In the genomic region with DNA sequence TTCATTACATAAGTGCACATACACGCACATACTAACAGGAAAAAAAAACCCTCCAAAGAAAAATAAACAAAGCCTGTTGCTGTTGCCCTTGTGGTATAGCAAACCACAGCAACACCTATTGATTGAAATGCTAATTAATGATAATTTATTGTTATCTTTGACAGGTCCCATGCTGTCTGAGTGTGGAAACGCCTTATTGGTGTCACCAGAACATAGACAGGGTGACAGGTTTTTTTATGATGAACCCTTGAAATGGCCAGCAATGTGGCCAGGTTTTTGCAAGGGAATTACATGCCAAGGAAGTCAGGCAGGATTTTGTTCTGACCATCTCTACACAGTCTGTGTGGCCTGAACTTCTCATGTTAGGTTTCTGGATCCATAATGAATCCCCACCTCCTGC, we compare ENCODE assay signal across 27 mouse cellular contexts. TPM values are rescaled to one million over a fixed set of nuclear protein-coding genes. Genes with fewer than 3 reads are reported as not detected.
DNase-seq lines count a peak whose midpoint lies in the region; ATAC-seq and TF ChIP-seq lines count a peak whose summit lies in the region.
"Had no signal": no experiment of that assay in that cellular context is flagged by ENCODE, and none has a peak within 500 bp of the region (broad histone marks: within the 10 kb centered on the region; RNA-seq: fewer than 3 reads in every experiment).

No protein-coding gene starts in this region.

- no peak for DNase-seq in forebrain, embryonic 11.5 days (ENCODE audit: low spot score)
- no peak for DNase-seq in limb, embryonic 14.5 days (ENCODE audit: low spot score)
- DNase-seq in limb, embryonic 10.5 days (ENCODE audit: low spot score) = no peak
- DNase-seq in stomach, postnatal 0 days (ENCODE audit: low spot score) = no peak
- DNase-seq: adrenal gland, postnatal 14 days; cerebellum, adult 11 months; cerebellum, adult 9-10 months; cerebellum, postnatal 36 days; heart, adult 2 months; heart, postnatal 14 days; kidney, adult 9 months; kidney, postnatal 10 days; layer of hippocampus, postnatal 36 days; right cerebral cortex, postnatal 4 days; thymus, adult 18-20 months; thymus, postnatal 36 days had no signal

- H3K36me3 ChIP-seq in forebrain, embryonic 16.5 days (ENCODE audit: control insufficient read depth, insufficient read depth) = no peaks in the 10 kb centered on the region
- H3K36me3 ChIP-seq in forebrain, embryonic 11.5 days (ENCODE audit: control insufficient read depth, insufficient read depth, low read length) = no peaks in the 10 kb centered on the region
- H3K36me3 ChIP-seq in limb, embryonic 14.5 days (ENCODE audit: control insufficient read depth, insufficient read depth, low read length) = no peaks in the 10 kb centered on the region
- no peaks in the 10 kb centered on the region for H3K36me3 ChIP-seq in limb, embryonic 10.5 days
- H3K36me3 ChIP-seq in stomach, embryonic 14.5 days (ENCODE audit: control insufficient read depth, insufficient read depth, low read length) = no peaks in the 10 kb centered on the region; the same call in none of the 2 replicates
- no peaks in the 10 kb centered on the region for H3K36me3 ChIP-seq in stomach, postnatal 0 days (ENCODE audit: control insufficient read depth, insufficient read depth, low read length)
- H3K36me3 ChIP-seq: hindbrain, embryonic 10.5 days; hindbrain, embryonic 15.5 days; limb, embryonic 12.5 days; midbrain, embryonic 12.5 days; neural tube, embryonic 13.5 days had no signal

- TF ChIP-seq CTCF in stomach, postnatal 0 days (IDR thresholded peaks at IDR 0.05; ENCODE audit: low read depth) = no peak

- no peak overlapping the region for H3K4me2 ChIP-seq in forebrain, embryonic 16.5 days (ENCODE audit: low read length)
- no peak overlapping the region for H3K4me2 ChIP-seq in forebrain, embryonic 11.5 days (ENCODE audit: low read depth, low read length, severe bottlenecking)
- H3K4me2 ChIP-seq in limb, embryonic 14.5 days (replicated peaks; ENCODE audit: low read depth, low read length, severe bottlenecking) = no peak overlapping the region
- H3K4me2 ChIP-seq in stomach, embryonic 14.5 days (replicated peaks; ENCODE audit: low read depth, low read length) = no peak overlapping the region
- H3K4me2 ChIP-seq in stomach, postnatal 0 days (replicated peaks; ENCODE audit: low read depth) = no peak overlapping the region
- H3K4me2 ChIP-seq: hindbrain, embryonic 15.5 days; limb, embryonic 12.5 days; liver, embryonic 11.5 days; midbrain, embryonic 12.5 days; neural tube, embryonic 13.5 days had no signal

- peak; percentile 26 for ATAC-seq in forebrain, embryonic 16.5 days
- no peak for ATAC-seq in forebrain, embryonic 11.5 days (replicated peaks; ENCODE audit: low FRiP score)
- no peak for ATAC-seq in limb, embryonic 14.5 days (ENCODE audit: low FRiP score, low read depth)
- no peak for ATAC-seq in stomach, embryonic 14.5 days (ENCODE audit: insufficient number of reproducible peaks, insufficient read depth, low FRiP score, low read depth)
- ATAC-seq in stomach, postnatal 0 days (ENCODE audit: low FRiP score, low TSS enrichment) = no peak
- no peak for ATAC-seq in frontal cortex, adult (ENCODE audit: low TSS enrichment)
- ATAC-seq: CD4-positive, CD25-positive, alpha-beta regulatory T cell, adult 4 months; inflammation-experienced regulatory T-cells, adult 6 months had no signal

- no peaks in the 10 kb centered on the region for H3K9me3 ChIP-seq in forebrain, embryonic 16.5 days (ENCODE audit: control insufficient read depth, low read length)
- H3K9me3 ChIP-seq in forebrain, embryonic 11.5 days (ENCODE audit: control insufficient read depth, low read length) = no peaks in the 10 kb centered on the region
- H3K9me3 ChIP-seq in limb, embryonic 14.5 days (ENCODE audit: control insufficient read depth, low read length) = no peaks in the 10 kb centered on the region
- H3K9me3 ChIP-seq in limb, embryonic 10.5 days (replicated peaks) = no peaks in the 10 kb centered on the region
- H3K9me3 ChIP-seq in stomach, embryonic 14.5 days (ENCODE audit: control insufficient read depth, low read depth, low read length) = no peaks in the 10 kb centered on the region
- no peaks in the 10 kb centered on the region for H3K9me3 ChIP-seq in stomach, postnatal 0 days (ENCODE audit: control insufficient read depth, low read length)
- H3K9me3 ChIP-seq: hindbrain, embryonic 10.5 days; hindbrain, embryonic 15.5 days; limb, embryonic 12.5 days; midbrain, embryonic 12.5 days; neural tube, embryonic 13.5 days had no signal

- 22% methylated on average over 2 of the region's 2 CpGs for WGBS in forebrain, embryonic 16.5 days
- 64% methylated on average over 2 of the region's 2 CpGs for WGBS in forebrain, embryonic 11.5 days
- WGBS in limb, embryonic 14.5 days = 43% methylated on average over 2 of the region's 2 CpGs
- WGBS in limb, embryonic 10.5 days = 47% methylated on average over 2 of the region's 2 CpGs
- WGBS in stomach, embryonic 14.5 days = 36% methylated on average over 2 of the region's 2 CpGs
- WGBS in stomach, postnatal 0 days = 39% methylated on average over 2 of the region's 2 CpGs

- TF ChIP-seq POLR2A in limb, embryonic 14.5 days (IDR thresholded peaks at IDR 0.05; ENCODE audit: borderline replicate concordance, extremely low read depth, insufficient read depth, insufficient read length) = no peak

- H3K4me3 ChIP-seq in forebrain, embryonic 16.5 days (replicated peaks; ENCODE audit: low read length) = no peak overlapping the region
- no peak overlapping the region for H3K4me3 ChIP-seq in forebrain, embryonic 11.5 days (ENCODE audit: low read depth, low read length)
- H3K4me3 ChIP-seq in limb, embryonic 14.5 days (replicated peaks; ENCODE audit: low read length) = no peak overlapping the region
- H3K4me3 ChIP-seq in limb, embryonic 10.5 days = no peak overlapping the region
- H3K4me3 ChIP-seq in stomach, embryonic 14.5 days (ENCODE audit: low read depth, low read length) = no peak overlapping the region
- H3K4me3 ChIP-seq in stomach, postnatal 0 days (ENCODE audit: low read depth, low read length) = no peak overlapping the region
- H3K4me3 ChIP-seq: heart, adult 2 months; hindbrain, embryonic 10.5 days; hindbrain, embryonic 15.5 days; limb, embryonic 12.5 days; midbrain, embryonic 12.5 days; neural tube, embryonic 13.5 days had no signal

- H3K4me1 ChIP-seq in forebrain, embryonic 16.5 days (replicated peaks; ENCODE audit: control insufficient read depth, insufficient read depth, low read length) = peaks cover 14% of the 10 kb centered on the region
- no peaks in the 10 kb centered on the region for H3K4me1 ChIP-seq in forebrain, embryonic 11.5 days (replicated peaks; ENCODE audit: control insufficient read depth, insufficient read depth, low read length)
- H3K4me1 ChIP-seq in limb, embryonic 14.5 days (ENCODE audit: control insufficient read depth, insufficient read depth, low read length) = peaks cover 12% of the 10 kb centered on the region; the same call in 1 of the 2 replicates
- peaks cover 15% of the 10 kb centered on the region; the same call in 1 of the 2 replicates for H3K4me1 ChIP-seq in limb, embryonic 10.5 days
- H3K4me1 ChIP-seq in stomach, embryonic 14.5 days (ENCODE audit: control insufficient read depth, insufficient read depth, low read length) = peaks cover 32% of the 10 kb centered on the region
- H3K4me1 ChIP-seq in stomach, postnatal 0 days (replicated peaks; ENCODE audit: control insufficient read depth, insufficient read depth) = no peaks in the 10 kb centered on the region

- no peak overlapping the region for H3K9ac ChIP-seq in forebrain, embryonic 16.5 days (replicated peaks; ENCODE audit: low read depth, low read length)
- no peak overlapping the region for H3K9ac ChIP-seq in forebrain, embryonic 11.5 days (ENCODE audit: low read length)
- no peak overlapping the region for H3K9ac ChIP-seq in limb, embryonic 14.5 days (ENCODE audit: low read depth, low read length, severe bottlenecking)
- H3K9ac ChIP-seq in stomach, embryonic 14.5 days (replicated peaks; ENCODE audit: low read depth, low read length) = no peak overlapping the region
- no peak overlapping the region for H3K9ac ChIP-seq in stomach, postnatal 0 days (ENCODE audit: low read length)
- H3K9ac ChIP-seq: hindbrain, embryonic 15.5 days; limb, embryonic 12.5 days; midbrain, embryonic 12.5 days; neural tube, embryonic 13.5 days had no signal

- no peaks in the 10 kb centered on the region for H3K27me3 ChIP-seq in forebrain, embryonic 16.5 days (replicated peaks; ENCODE audit: control insufficient read depth, insufficient read depth, low read length)
- H3K27me3 ChIP-seq in forebrain, embryonic 11.5 days (ENCODE audit: control insufficient read depth, insufficient read depth, low read length) = no peaks in the 10 kb centered on the region
- no peaks in the 10 kb centered on the region for H3K27me3 ChIP-seq in limb, embryonic 14.5 days (ENCODE audit: control insufficient read depth, insufficient read depth, low read length)
- H3K27me3 ChIP-seq in limb, embryonic 10.5 days (ENCODE audit: low read depth, poor library complexity, severe bottlenecking) = no peaks in the 10 kb centered on the region
- no peaks in the 10 kb centered on the region for H3K27me3 ChIP-seq in stomach, embryonic 14.5 days (ENCODE audit: control insufficient read depth, insufficient read depth, low read length)
- no peaks in the 10 kb centered on the region for H3K27me3 ChIP-seq in stomach, postnatal 0 days (ENCODE audit: control insufficient read depth, insufficient read depth, low read length)
- H3K27me3 ChIP-seq: hindbrain, embryonic 15.5 days; limb, embryonic 12.5 days; midbrain, embryonic 12.5 days had no signal

- H3K27ac ChIP-seq in forebrain, embryonic 16.5 days (ENCODE audit: low read length) = peak overlapping the region; percentile 63
- no peak overlapping the region for H3K27ac ChIP-seq in forebrain, embryonic 11.5 days (ENCODE audit: low read depth, low read length)
- H3K27ac ChIP-seq in limb, embryonic 14.5 days (replicated peaks; ENCODE audit: low read depth, low read length) = 0 out of 2 replicates have a peak overlapping the region, but pooled peaks have one; percentile 2
- no peak overlapping the region for H3K27ac ChIP-seq in limb, embryonic 10.5 days
- peak overlapping the region; percentile 69 for H3K27ac ChIP-seq in stomach, embryonic 14.5 days (ENCODE audit: low read length)
- H3K27ac ChIP-seq in stomach, postnatal 0 days (replicated peaks) = no peak overlapping the region; the same call in 1 of the 2 replicates
- H3K27ac ChIP-seq: heart, adult 2 months; hindbrain, embryonic 10.5 days; hindbrain, embryonic 15.5 days; limb, embryonic 12.5 days; midbrain, embryonic 12.5 days; neural tube, embryonic 13.5 days had no signal

- TF ChIP-seq EP300 in stomach, postnatal 0 days (optimal IDR thresholded peaks at IDR 0.05) = no peak

RNA-seq across cellular contexts. Expression of a gene that starts 22.5 kb away (rescaled TPM):
- 79.4 and 82.4 TPM in 2 replicates for polyA plus RNA-seq in forebrain, embryonic 16.5 days (2015; fragmentation: Nextera tagmentation; extraction: Ambion mirVana)
- polyA plus RNA-seq in forebrain, embryonic 11.5 days (2014; fragmentation: Nextera tagmentation; extraction: Ambion mirVana) = 5.8 and 7.2 TPM in 2 replicates
- polyA plus RNA-seq in limb, embryonic 14.5 days (2012; rRNA removed) = 7.2 and 7.4 TPM in 2 replicates
- polyA plus RNA-seq in limb, embryonic 14.5 days (2014; fragmentation: Nextera tagmentation; extraction: Ambion mirVana) = 9.6 and 10.1 TPM in 2 replicates
- 1.3 and 1.9 TPM in 2 replicates for polyA plus RNA-seq in limb, embryonic 10.5 days (2016; fragmentation: Nextera tagmentation; extraction: Ambion mirVana)
- polyA plus RNA-seq in stomach, embryonic 14.5 days (2014; fragmentation: Nextera tagmentation; extraction: Ambion mirVana) = 64.6 and 69.3 TPM in 2 replicates
- polyA plus RNA-seq in stomach, postnatal 0 days (2015; fragmentation: Nextera tagmentation; extraction: Ambion mirVana) = 18.7 and 20.0 TPM in 2 replicates

Comparison
In these comparisons a context has a peak if more than half of its experiments do, and no peak if none do; other contexts are left out.
1. H3K27ac ChIP-seq: peak in forebrain, embryonic 16.5 days (single experiment), limb, embryonic 14.5 days (single experiment) and stomach, embryonic 14.5 days (single experiment); none in forebrain, embryonic 11.5 days (single experiment), limb, embryonic 10.5 days (single experiment) and stomach, postnatal 0 days (single experiment).